Mouse (Mus musculus) CH12.LX (cell line): ENCODE results near the gene Otogl. TPM values are rescaled to one million over a fixed set of nuclear protein-coding genes. Genes with fewer than 3 reads are reported as not detected.

Experiments used
- DNase-seq: peaks from one replicate; pipeline ENCODE4 v3.0.0-alpha.2; 2013; ENCODE audit errors: extremely low read depth
- H3K27ac ChIP-seq: 2 replicates; pipeline ENCODE4 v1.5.1; 2012; ENCODE audit warnings: low read depth, mild to moderate bottlenecking, control low read depth, moderate library complexity; ENCODE audit not compliant: insufficient read depth
- H3K27me3 ChIP-seq: replicated peaks from 2 replicates; pipeline ENCODE3; 2012; ENCODE audit warnings: inconsistent platforms
- H3K36me3 ChIP-seq, 2 experiments: replicated peaks in 1 of 2; 2 replicates each; pipeline versions ENCODE3 to v1.6.1; 2012; ENCODE audit warnings: inconsistent platforms in 1 of 2, low read length in 1 of 2, mild to moderate bottlenecking in 1 of 2, mixed read lengths in 1 of 2, moderate library complexity in 1 of 2; ENCODE audit not compliant: control insufficient read depth in 1 of 2, insufficient read depth in 1 of 2
- H3K4me1 ChIP-seq, 2 experiments: 2 replicates each; pipeline ENCODE4 v1.6.1; 2012; ENCODE audit warnings: inconsistent platforms in 1 of 2, moderate library complexity in 1 of 2; ENCODE audit not compliant: insufficient read depth in 2 of 2, control insufficient read depth in 1 of 2
- H3K4me2 ChIP-seq: 2 replicates; pipeline ENCODE4 v1.6.1; 2012; ENCODE audit warnings: low read depth, mild to moderate bottlenecking, control low read depth; ENCODE audit not compliant: poor library complexity, insufficient read depth, severe bottlenecking
- H3K4me3 ChIP-seq, 3 experiments: fragments of 150-350 bp in 1 of 3; sonication (generic) in 1 of 3; replicated peaks in 1 of 3; 2 replicates each; pipeline versions ENCODE3 to v1.5.1; 2011 to 2012; ENCODE audit warnings: low read depth in 2 of 3, low read length in 2 of 3, mild to moderate bottlenecking in 2 of 3, moderate library complexity in 2 of 3, control low read depth in 1 of 3, improper control_type of control experiment in 1 of 3, inconsistent platforms in 1 of 3, mixed read lengths in 1 of 3; ENCODE audit not compliant: poor library complexity in 1 of 3
- H3K79me2 ChIP-seq: replicated peaks from 2 replicates; pipeline ENCODE4 v1.6.1; 2012; ENCODE audit warnings: mild to moderate bottlenecking, moderate library complexity; ENCODE audit not compliant: control insufficient read depth, poor library complexity, insufficient read depth, severe bottlenecking; ENCODE audit errors: extremely low read depth
- H3K9ac ChIP-seq: 2 replicates; pipeline ENCODE4 v1.6.1; 2012; ENCODE audit warnings: low read depth, mild to moderate bottlenecking, control low read depth, moderate library complexity; ENCODE audit not compliant: insufficient read depth
- H3K9me3 ChIP-seq: replicated peaks from 2 replicates; pipeline ENCODE3; 2012; ENCODE audit warnings: low read length, inconsistent platforms, mixed read lengths
- CHD1 ChIP-seq: IDR thresholded peaks from 2 replicates; pipeline ENCODE4 v1.6.1; 2012; ENCODE audit warnings: low read depth, low read length, improper control_type of control experiment, inconsistent platforms
- CHD2 ChIP-seq: IDR thresholded peaks from 2 replicates; pipeline ENCODE4 v1.6.1; 2011; ENCODE audit warnings: low read length, improper control_type of control experiment
- CTCF ChIP-seq, 2 experiments: IDR thresholded peaks in 1 of 2; conservative IDR thresholded peaks in 1 of 2; 2 replicates each; pipeline ENCODE4 v1.5.1; 2011 to 2012; ENCODE audit warnings: low read depth in 2 of 2, low read length in 2 of 2, improper control_type of control experiment in 1 of 2, inconsistent platforms in 1 of 2, mild to moderate bottlenecking in 1 of 2, moderate library complexity in 1 of 2
- E2F4 ChIP-seq: IDR thresholded peaks from 2 replicates; pipeline ENCODE4 v1.6.1; 2011; ENCODE audit warnings: low read depth, low read length, improper control_type of control experiment; ENCODE audit not compliant: insufficient replicate concordance
- EP300 ChIP-seq: IDR thresholded peaks from 2 replicates; pipeline ENCODE4 v1.6.1; 2011; ENCODE audit warnings: low read length, improper control_type of control experiment
- GABPA ChIP-seq: IDR thresholded peaks from 2 replicates; pipeline ENCODE4 v1.6.1; 2012; ENCODE audit warnings: low read depth, low read length, improper control_type of control experiment, inconsistent platforms; ENCODE audit not compliant: insufficient replicate concordance
- JUN ChIP-seq: IDR thresholded peaks from 2 replicates; pipeline ENCODE4 v1.6.1; 2011; ENCODE audit warnings: low read depth, mild to moderate bottlenecking, low read length, improper control_type of control experiment, moderate library complexity; ENCODE audit not compliant: insufficient read depth
- JUND ChIP-seq: conservative IDR thresholded peaks from 2 replicates; pipeline ENCODE4 v1.6.1; 2011; ENCODE audit warnings: low read depth, low read length, improper control_type of control experiment
- MAFK ChIP-seq: IDR thresholded peaks from 2 replicates; pipeline ENCODE4 v1.6.1; 2011; ENCODE audit warnings: low read length, improper control_type of control experiment; ENCODE audit not compliant: insufficient replicate concordance
- MAX ChIP-seq: IDR thresholded peaks from 2 replicates; pipeline ENCODE4 v1.6.1; 2011; ENCODE audit warnings: low read length, improper control_type of control experiment
- MAZ ChIP-seq: IDR thresholded peaks from 2 replicates; pipeline ENCODE4 v1.6.1; 2012; ENCODE audit warnings: low read depth, mild to moderate bottlenecking, inconsistent platforms, low read length, improper control_type of control experiment, moderate library complexity
- MXI1 ChIP-seq: IDR thresholded peaks from 2 replicates; pipeline ENCODE4 v1.6.1; 2011; ENCODE audit warnings: mild to moderate bottlenecking, low read depth, low read length, improper control_type of control experiment
- MYC ChIP-seq: IDR thresholded peaks from 2 replicates; pipeline ENCODE4 v1.6.1; 2011; ENCODE audit warnings: low read depth, mild to moderate bottlenecking, improper control_type of control experiment, low read length
- RCOR1 ChIP-seq: conservative IDR thresholded peaks from 2 replicates; pipeline ENCODE4 v1.6.1; 2012; ENCODE audit warnings: low read depth, mild to moderate bottlenecking, inconsistent platforms, low read length, improper control_type of control experiment
- TCF12 ChIP-seq: IDR thresholded peaks from 2 replicates; pipeline ENCODE4 v1.6.1; 2014; ENCODE audit warnings: low read depth, mild to moderate bottlenecking, inconsistent platforms, low read length, improper control_type of control experiment
- USF1 ChIP-seq: IDR thresholded peaks from 2 replicates; pipeline ENCODE4 v1.6.1; 2014; ENCODE audit warnings: low read depth, mild to moderate bottlenecking, inconsistent platforms, low read length, improper control_type of control experiment
- ZC3H11A ChIP-seq: IDR thresholded peaks from 2 replicates; pipeline ENCODE4 v1.6.1; 2012; ENCODE audit warnings: low read depth, mild to moderate bottlenecking, inconsistent platforms, low read length, improper control_type of control experiment
- ZKSCAN1 ChIP-seq: IDR thresholded peaks from 2 replicates; pipeline ENCODE4 v1.6.1; 2012; ENCODE audit warnings: low read depth, inconsistent platforms, low read length, improper control_type of control experiment, borderline replicate concordance
- dilution Hi-C: fragments of 300-500 bp; cut with MboI; formaldehyde crosslinking; loops from 2 replicates; pipeline ENCODE4 v1.14.3; 2020; ENCODE audit warnings: low sequenced_read_pairs; ENCODE audit not compliant: extremely low pct_unique_long_range_greater_than_20kb, extremely low pct_ligation_motif_present
- in situ Hi-C: fragments of 300-500 bp; cut with MboI; formaldehyde crosslinking; loops from 3 replicates; pipeline ENCODE4 v1.14.3; 2019; ENCODE audit warnings: low sequenced_read_pairs, low pct_ligation_motif_present, low pct_unique_long_range_greater_than_20kb, mixed read lengths
- polyA plus RNA-seq: library from polyadenylated mRNA; unstranded; fragments of >175 nt; gene quantifications from 2 replicates; pipeline ENCODE4 v1.2.1, GENCODE M21; 2012; ENCODE audit warnings: low read depth; ENCODE audit not compliant: insufficient read length
- total RNA-seq, 2 experiments: library from RNA; depleted of rRNA; stranded (reverse); fragments of 300-350 nt in 1 of 2; fragments of >200 nt in 1 of 2; gene quantifications; 2 replicates each; pipeline ENCODE4 v1.2.3; 2012 to 2014

Gene Otogl
- total and polyA plus RNA-seq, 3 experiments: 1.1 to 3.2 (median 2.1) TPM

GRCm38 (mm10) chr10:107779548-107779947 is 132.4 kb downstream of the Otogl start:
- Histone ChIP-seq H3K9ac (no peak overlapping the region), H3K4me1 (no peaks in the 10 kb centered on the region), H3K4me3 (no peak overlapping the region), H3K4me2 (no peak overlapping the region)
- in situ Hi-C loops: no loop called here
- TF ChIP-seq RCOR1: no peak
- TF ChIP-seq E2F4: no peak
- no peak for TF ChIP-seq ZC3H11A
- no peak for TF ChIP-seq MAZ
- TF ChIP-seq JUND: no peak
- TF ChIP-seq MXI1: no peak
- no peak for TF ChIP-seq CTCF (conservative IDR thresholded peaks at IDR 0.05 in 1 of 2, IDR thresholded peaks at IDR 0.05 in 1 of 2; ENCODE audit: low read depth in 2 of 2, low read length in 2 of 2)
- no peak for TF ChIP-seq MAFK
- TF ChIP-seq, all 38 proteins: peak for 0
- Histone ChIP-seq H3K36me3 (no peaks in the 10 kb centered on the region), H3K27ac (no peak overlapping the region), H3K27me3 (no peaks in the 10 kb centered on the region), H3K79me2 (no peaks in the 10 kb centered on the region), H3K9me3 (no peaks in the 10 kb centered on the region)
- dilution Hi-C loops: no loop called here
- no peak for DNase-seq

- DNase-seq: no peak
- TF ChIP-seq CHD2 (no peak), MAX (no peak), GABPA (no peak), EP300 (no peak), CTCF (conservative IDR thresholded peaks at IDR 0.05 in 1 of 2, IDR thresholded peaks at IDR 0.05 in 1 of 2; ENCODE audit: low read depth in 2 of 2, low read length in 2 of 2) (no peak)
- Histone ChIP-seq H3K4me2 (no peak overlapping the region), H3K36me3 (no peaks in the 10 kb centered on the region), H3K27me3 (no peaks in the 10 kb centered on the region), H3K9me3 (no peaks in the 10 kb centered on the region), H3K4me3 (no peak overlapping the region), H3K4me1 (no peaks in the 10 kb centered on the region), H3K79me2 (no peaks in the 10 kb centered on the region), H3K27ac (no peak overlapping the region), H3K9ac (no peak overlapping the region)
- in situ Hi-C loops (no loop called here), dilution Hi-C loops (no loop called here)
These were observed 152.3 kb downstream of the Otogl start for GRCm38 (mm10) chr10:107759624-107760023.

GRCm38 (mm10) chr10:107753471-107753870 is 158.5 kb downstream of the Otogl start:
- no peak for TF ChIP-seq RCOR1
- no peak for TF ChIP-seq MAX
- no peak for TF ChIP-seq ZKSCAN1
- TF ChIP-seq CHD2: no peak
- TF ChIP-seq TCF12: no peak
- no peak for TF ChIP-seq JUN
- no peak for TF ChIP-seq CHD1
- no peak for TF ChIP-seq USF1
- no peak for TF ChIP-seq MXI1
- TF ChIP-seq CTCF (conservative IDR thresholded peaks at IDR 0.05 in 1 of 2, IDR thresholded peaks at IDR 0.05 in 1 of 2; ENCODE audit: low read depth in 2 of 2, low read length in 2 of 2): no peak
- no peak for TF ChIP-seq JUND
- no peak for TF ChIP-seq MYC
- H3K79me2 ChIP-seq: no peaks in the 10 kb centered on the region
- H3K9me3 ChIP-seq: no peaks in the 10 kb centered on the region
- H3K27ac ChIP-seq: no peak overlapping the region
- H3K4me3 ChIP-seq: no peak overlapping the region
- no peaks in the 10 kb centered on the region for H3K4me1 ChIP-seq
- in situ Hi-C loops: no loop called here
- DNase-seq: no peak
- H3K36me3 ChIP-seq: no peaks in the 10 kb centered on the region
- no peak overlapping the region for H3K9ac ChIP-seq
- dilution Hi-C loops: no loop called here
- H3K27me3 ChIP-seq: peaks cover 2% of the 10 kb centered on the region
- H3K4me2 ChIP-seq: no peak overlapping the region
